Mouse (Mus musculus): ENCODE data around the gene Usp2. TPM values are rescaled to one million over a fixed set of nuclear protein-coding genes. Genes with fewer than 3 reads are reported as not detected.

Gene Usp2
- polyA plus RNA-seq, 1 experiment from 2014 or later, result 73.5 TPM

Other genes starting within 250 kb of the Usp2 start
- 2.5 and 2.7 TPM in 2 replicates for gene Thy1, start 23.6 kb upstream of the Usp2 start, polyA plus RNA-seq (2014; fragmentation: Nextera tagmentation; extraction: Ambion mirVana)
- not detected in 2 replicates for gene Mfrp, start 34.7 kb downstream of the Usp2 start, polyA plus RNA-seq (2014; fragmentation: Nextera tagmentation; extraction: Ambion mirVana)
- gene C1qtnf5, start 40.2 kb downstream of the Usp2 start, polyA plus RNA-seq (2014; fragmentation: Nextera tagmentation; extraction: Ambion mirVana), result 2.3 and 2.7 TPM in 2 replicates
- gene Gm49380, start 46.5 kb downstream of the Usp2 start, polyA plus RNA-seq (2014; fragmentation: Nextera tagmentation; extraction: Ambion mirVana), result 0.07 and 0.08 TPM in 2 replicates
- gene Rnf26, start 46.5 kb downstream of the Usp2 start, polyA plus RNA-seq (2014; fragmentation: Nextera tagmentation; extraction: Ambion mirVana), result 30.4 and 32.9 TPM in 2 replicates
- 129 and 130 TPM in 2 replicates for gene Mcam, start 67.4 kb downstream of the Usp2 start, polyA plus RNA-seq (2014; fragmentation: Nextera tagmentation; extraction: Ambion mirVana)
- 12.7 and 13.7 TPM in 2 replicates for gene Cbl, start 167.0 kb downstream of the Usp2 start, polyA plus RNA-seq (2014; fragmentation: Nextera tagmentation; extraction: Ambion mirVana)
- gene Ccdc153, start 173.7 kb downstream of the Usp2 start, polyA plus RNA-seq (2014; fragmentation: Nextera tagmentation; extraction: Ambion mirVana), result not detected in 2 replicates
- gene Pdzd3, start 184.4 kb downstream of the Usp2 start, polyA plus RNA-seq (2014; fragmentation: Nextera tagmentation; extraction: Ambion mirVana), result not detected in 2 replicates
- 7.0 and 7.3 TPM in 2 replicates for gene Nlrx1, start 201.6 kb downstream of the Usp2 start, polyA plus RNA-seq (2014; fragmentation: Nextera tagmentation; extraction: Ambion mirVana)
- gene Abcg4, start 221.6 kb downstream of the Usp2 start, polyA plus RNA-seq (2014; fragmentation: Nextera tagmentation; extraction: Ambion mirVana), result 1.3 and 2.7 TPM in 2 replicates
- gene Hinfp, start 238.7 kb downstream of the Usp2 start, polyA plus RNA-seq (2014; fragmentation: Nextera tagmentation; extraction: Ambion mirVana), result 10.5 and 12.1 TPM in 2 replicates

All from heart, embryonic 14.5 days (tissue).